Mouse (Mus musculus) neural tube, embryonic 15.5 days (tissue): ENCODE data around the gene Pced1b. TPM values are rescaled to one million over a fixed set of nuclear protein-coding genes. Genes with fewer than 3 reads are reported as not detected.
A peak's percentile ranks its signal among the peaks of the same experiment; 100 is the strongest.

Experiments used
- ATAC-seq: fragments of 200-750 bp; cut with Nextera tagmentation; 2 replicates; pipeline ENCODE4 v1.8.0; 2017; ENCODE audit warnings: mild to moderate bottlenecking, moderate TSS enrichment, moderate library complexity; ENCODE audit not compliant: low FRiP score
- H3K27ac ChIP-seq: fragments of 300-500 bp; sonication (generic); replicated peaks from 2 replicates; pipeline ENCODE4 v1.5.1; 2015; ENCODE audit warnings: mild to moderate bottlenecking, inconsistent platforms
- H3K27me3 ChIP-seq: fragments of 300-500 bp; sonication (generic); replicated peaks from 2 replicates; pipeline ENCODE4 v1.6.1; 2015; ENCODE audit warnings: inconsistent platforms
- H3K36me3 ChIP-seq: fragments of 300-500 bp; sonication (generic); 2 replicates; pipeline ENCODE4 v1.6.1; 2015; ENCODE audit warnings: inconsistent platforms
- H3K4me1 ChIP-seq: fragments of 300-500 bp; sonication (generic); 2 replicates; pipeline ENCODE4 v1.6.1; 2015; ENCODE audit warnings: inconsistent platforms
- H3K4me2 ChIP-seq: fragments of 300-500 bp; sonication (generic); 2 replicates; pipeline ENCODE4 v1.6.1; 2015; ENCODE audit warnings: inconsistent platforms, mild to moderate bottlenecking, moderate library complexity
- H3K4me3 ChIP-seq: fragments of 300-500 bp; sonication (generic); replicated peaks from 2 replicates; pipeline ENCODE4 v1.5.1; 2015; ENCODE audit warnings: mild to moderate bottlenecking, inconsistent platforms
- H3K9ac ChIP-seq: fragments of 300-500 bp; sonication (generic); replicated peaks from 2 replicates; pipeline ENCODE4 v1.6.1; 2015; ENCODE audit warnings: mild to moderate bottlenecking, inconsistent platforms
- H3K9me3 ChIP-seq: fragments of 300-500 bp; sonication (generic); replicated peaks from 2 replicates; pipeline ENCODE4 v1.6.1; 2016; ENCODE audit warnings: inconsistent platforms
- WGBS: fragments of 180-500 bp; shearing (Covaris S2); methylation state at CpG from one replicate; pipeline ENCODE4 v1.1.7; 2015; ENCODE audit warnings: mixed read lengths; 5-methylcytosine and 5-hydroxymethylcytosine counted together
- polyA plus RNA-seq: library from polyadenylated mRNA; unstranded; fragments of >200 nt; fragmentation: Nextera tagmentation; extraction: Ambion mirVana; gene quantifications from 2 replicates; pipeline ENCODE4 v1.2.1, GENCODE M21; 2015

Gene Pced1b
- polyA plus RNA-seq, 1 experiment from 2014 or later, result 4.0 TPM

GRCm38 (mm10) chr15:97414718-97415413 lies 168.0 kb downstream of the Pced1b start:
- no peak for ATAC-seq
- Histone ChIP-seq H3K4me1 (peaks cover 14% of the 10 kb centered on the region), H3K4me3 (no peak overlapping the region), H3K9me3 (0 out of 2 replicates have a peak, but pooled peaks cover 4% of the 10 kb centered on the region), H3K36me3 (no peaks in the 10 kb centered on the region), H3K27ac (peak overlapping the region; percentile 45), H3K4me2 (no peak overlapping the region), H3K27me3 (no peaks in the 10 kb centered on the region), H3K9ac (no peak overlapping the region)
- 62% methylated on average over 12 of the region's 12 CpGs for WGBS

GRCm38 (mm10) chr15:97415426-97415946 lies 168.6 kb downstream of the Pced1b start:
- Histone ChIP-seq H3K4me2 (no peak overlapping the region), H3K4me1 (peaks cover 14% of the 10 kb centered on the region), H3K27ac (peak overlapping the region; percentile 33), H3K4me3 (no peak overlapping the region), H3K27me3 (no peaks in the 10 kb centered on the region), H3K36me3 (no peaks in the 10 kb centered on the region), H3K9ac (no peak overlapping the region), H3K9me3 (0 out of 2 replicates have a peak, but pooled peaks cover 4% of the 10 kb centered on the region)
- ATAC-seq, result no peak
- 76% methylated on average over 2 of the region's 2 CpGs for WGBS

- H3K4me1 ChIP-seq, result peaks cover 7% of the 10 kb centered on the region; the same call in 1 of the 2 replicates
- no peak for ATAC-seq
- H3K27me3 ChIP-seq, result no peaks in the 10 kb centered on the region
- no peak overlapping the region for H3K9ac ChIP-seq
- no peak overlapping the region for H3K4me2 ChIP-seq
- H3K36me3 ChIP-seq, result no peaks in the 10 kb centered on the region
- no peak overlapping the region for H3K27ac ChIP-seq
- 95% methylated on average over 2 of the region's 2 CpGs for whole genome bisulfite sequencing
- H3K9me3 ChIP-seq, result no peaks in the 10 kb centered on the region
- H3K4me3 ChIP-seq, result no peak overlapping the region
Observed at GRCm38 (mm10) chr15:97420292-97420691, 173.4 kb downstream of the Pced1b start.

- Histone ChIP-seq H3K27me3 (no peaks in the 10 kb centered on the region), H3K4me3 (no peak overlapping the region), H3K4me2 (no peak overlapping the region), H3K4me1 (0 out of 2 replicates have a peak, but pooled peaks cover 5% of the 10 kb centered on the region), H3K36me3 (no peaks in the 10 kb centered on the region), H3K9me3 (no peaks in the 10 kb centered on the region), H3K27ac (no peak overlapping the region), H3K9ac (no peak overlapping the region)
- no peak for ATAC-seq
- 61% methylated on average over 3 of the region's 3 CpGs for WGBS
Observed at GRCm38 (mm10) chr15:97421533-97421932, 174.6 kb downstream of the Pced1b start.

GRCm38 (mm10) chr15:97422212-97422944 lies 175.5 kb downstream of the Pced1b start:
- Histone ChIP-seq H3K4me2 (no peak overlapping the region), H3K27ac (no peak overlapping the region), H3K4me3 (no peak overlapping the region), H3K4me1 (0 out of 2 replicates have a peak, but pooled peaks cover 5% of the 10 kb centered on the region), H3K9ac (no peak overlapping the region), H3K27me3 (no peaks in the 10 kb centered on the region), H3K36me3 (no peaks in the 10 kb centered on the region), H3K9me3 (no peaks in the 10 kb centered on the region)
- 79% methylated on average over 4 of the region's 4 CpGs for WGBS
- no peak for ATAC-seq

- 73% methylated on average over 7 of the region's 7 CpGs for WGBS
- ATAC-seq, result no peak
- H3K27me3 ChIP-seq, result no peaks in the 10 kb centered on the region
Observed at GRCm38 (mm10) chr15:97424375-97424774, 177.5 kb downstream of the Pced1b start.

GRCm38 (mm10) chr15:97424961-97425360 lies 178.1 kb downstream of the Pced1b start:
- no peaks in the 10 kb centered on the region for H3K36me3 ChIP-seq
- no peak overlapping the region for H3K27ac ChIP-seq
- no peak overlapping the region for H3K4me2 ChIP-seq
- H3K27me3 ChIP-seq, result no peaks in the 10 kb centered on the region
- no peaks in the 10 kb centered on the region for H3K9me3 ChIP-seq
- WGBS, result 88% methylated on average over 3 of the region's 3 CpGs
- H3K4me1 ChIP-seq, result no peaks in the 10 kb centered on the region
- no peak for ATAC-seq
- H3K9ac ChIP-seq, result no peak overlapping the region
- H3K4me3 ChIP-seq, result no peak overlapping the region

More at GRCm38 (mm10) chr15:97424375-97424774, 177.5 kb downstream of the Pced1b start:
- Histone ChIP-seq H3K4me1 (no peaks in the 10 kb centered on the region), H3K27ac (no peak overlapping the region), H3K4me3 (no peak overlapping the region), H3K36me3 (no peaks in the 10 kb centered on the region), H3K9ac (no peak overlapping the region), H3K9me3 (no peaks in the 10 kb centered on the region), H3K4me2 (no peak overlapping the region)

- Histone ChIP-seq H3K27ac (no peak overlapping the region), H3K4me3 (no peak overlapping the region), H3K4me2 (no peak overlapping the region), H3K27me3 (no peaks in the 10 kb centered on the region), H3K36me3 (no peaks in the 10 kb centered on the region), H3K9ac (no peak overlapping the region), H3K9me3 (no peaks in the 10 kb centered on the region), H3K4me1 (no peaks in the 10 kb centered on the region)
- no peak for ATAC-seq
- WGBS, result 94% methylated on average over 12 of the region's 12 CpGs
Observed at GRCm38 (mm10) chr15:97429201-97429900, 182.4 kb downstream of the Pced1b start.

GRCm38 (mm10) chr15:97431533-97431932 lies 184.6 kb downstream of the Pced1b start:
- 95% methylated on average over 6 of the region's 6 CpGs for WGBS
- H3K9ac ChIP-seq, result no peak overlapping the region
- no peak for ATAC-seq
- no peaks in the 10 kb centered on the region for H3K27me3 ChIP-seq
- H3K36me3 ChIP-seq, result no peaks in the 10 kb centered on the region
- no peak overlapping the region for H3K4me3 ChIP-seq
- H3K27ac ChIP-seq, result no peak overlapping the region
- H3K4me2 ChIP-seq, result no peak overlapping the region
- H3K9me3 ChIP-seq, result 0 out of 2 replicates have a peak, but pooled peaks cover 3% of the 10 kb centered on the region
- no peaks in the 10 kb centered on the region for H3K4me1 ChIP-seq

GRCm38 (mm10) chr15:97432221-97432620 lies 185.3 kb downstream of the Pced1b start:
- no peak overlapping the region for H3K27ac ChIP-seq
- no peaks in the 10 kb centered on the region for H3K36me3 ChIP-seq
- no peak for ATAC-seq
- H3K9ac ChIP-seq, result no peak overlapping the region
- H3K4me2 ChIP-seq, result no peak overlapping the region
- H3K9me3 ChIP-seq, result 0 out of 2 replicates have a peak, but pooled peaks cover 3% of the 10 kb centered on the region
- H3K4me1 ChIP-seq, result no peaks in the 10 kb centered on the region
- no peaks in the 10 kb centered on the region for H3K27me3 ChIP-seq
- WGBS, result 67% methylated on average over 4 of the region's 4 CpGs
- no peak overlapping the region for H3K4me3 ChIP-seq
